Mouse (Mus musculus): ENCODE data around the gene Xrcc3.
A peak's percentile ranks its signal among the peaks of the same experiment; 100 is the strongest.

Xrcc3 gene

DNA sequence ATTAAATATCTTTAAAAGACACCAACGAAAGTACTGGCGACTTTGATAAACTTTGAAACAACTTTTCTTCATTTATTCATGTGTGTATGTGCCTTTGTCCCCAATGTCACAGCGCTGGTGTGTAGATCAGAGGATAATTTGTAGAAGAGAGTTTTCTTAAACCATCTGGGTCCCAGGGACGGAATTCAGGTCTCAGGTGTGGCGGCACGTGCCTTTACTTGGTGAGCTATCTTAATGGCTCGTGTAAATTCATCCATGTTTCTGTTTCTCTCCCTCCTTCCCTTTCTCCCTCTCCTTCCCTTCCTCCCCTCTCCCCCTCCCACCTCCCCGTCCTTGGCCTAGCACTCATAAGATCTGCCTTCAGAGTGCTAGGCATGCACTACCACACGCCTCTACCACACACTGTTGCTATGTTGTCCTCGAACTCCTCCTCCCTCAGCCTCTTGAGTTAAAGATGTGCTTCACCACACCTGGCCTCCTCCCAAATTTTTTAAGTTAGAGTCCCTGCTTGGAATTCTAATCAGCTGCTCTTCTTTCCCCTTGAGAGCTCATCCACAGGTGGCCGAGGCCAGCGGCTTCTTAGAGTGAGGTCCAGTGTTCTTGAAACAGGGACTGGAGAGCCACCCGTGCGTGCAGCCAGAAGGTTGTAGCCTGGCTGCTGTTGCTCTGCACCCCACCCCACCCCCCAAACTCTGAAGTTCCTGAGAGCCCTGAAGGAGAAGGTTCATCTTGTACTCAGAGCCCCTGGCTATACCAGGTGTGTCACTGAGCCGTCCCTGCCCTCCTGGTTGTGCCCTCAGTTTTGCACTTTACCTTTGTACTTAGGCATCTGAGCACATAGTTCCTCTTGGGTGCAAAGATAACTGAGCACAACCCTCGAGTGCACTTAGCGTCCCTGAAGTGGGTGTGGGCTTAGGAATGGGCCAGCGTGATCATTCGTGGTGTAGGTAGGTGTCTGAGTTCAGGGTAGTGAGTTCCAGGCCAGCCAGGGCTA, 1.4 kb upstream of the Xrcc3 start:
- DNase-seq (ENCODE audit: low read depth, low spot score) = no peak

DNA sequence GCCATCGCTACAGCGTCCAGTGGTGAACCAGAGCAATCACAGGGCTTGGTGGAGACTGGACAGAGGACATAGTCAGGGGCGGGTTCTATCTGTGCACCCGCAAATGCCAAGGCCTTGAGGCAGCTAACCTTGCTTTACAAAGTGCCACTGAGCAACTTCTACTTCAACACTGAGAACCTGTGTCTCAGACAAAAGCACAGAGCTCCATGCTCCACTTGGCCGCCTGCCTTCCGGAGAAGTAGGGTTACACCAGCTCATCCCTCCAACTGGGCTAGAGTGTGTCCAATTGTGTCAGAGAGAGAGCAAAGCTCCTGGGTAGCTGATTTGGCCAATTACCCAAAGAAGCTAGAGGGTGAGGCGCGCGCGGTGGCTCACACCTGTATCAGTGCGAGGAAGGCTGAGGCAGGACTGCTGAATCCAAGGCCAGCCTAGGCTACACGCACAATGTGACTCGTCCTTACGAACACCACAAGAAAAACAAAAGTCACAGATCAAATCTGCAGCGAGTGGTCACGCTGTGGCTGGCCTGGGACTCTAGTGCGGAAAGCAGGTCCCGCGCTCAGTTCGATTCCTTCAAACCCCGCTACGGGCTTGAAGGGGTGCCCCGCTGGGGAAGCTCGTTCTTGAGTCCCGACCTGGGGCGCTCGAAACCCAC, 435 bp downstream of the Xrcc3 start:
- DNase-seq (ENCODE audit: low read depth, low spot score) = no peak

DNA sequence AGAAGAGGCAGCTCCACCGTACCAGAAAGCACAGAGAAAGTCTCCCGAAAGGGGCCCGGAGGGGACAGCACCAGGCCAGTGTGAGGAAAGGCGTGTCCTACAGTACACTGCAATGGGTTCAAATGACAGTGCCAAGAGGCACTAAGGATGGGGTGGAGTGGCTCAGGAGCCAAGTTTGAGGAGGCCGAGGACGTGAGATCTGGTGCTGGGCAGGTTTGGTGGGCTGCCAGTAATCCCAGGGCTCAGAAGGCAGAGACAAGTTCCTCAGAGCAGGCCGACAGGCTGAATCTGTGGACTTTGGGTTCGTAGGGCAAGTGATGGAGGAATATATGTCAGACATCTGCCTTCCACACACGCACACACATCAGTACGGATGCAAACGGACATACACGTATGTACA, 1.1 kb downstream of the Xrcc3 start:
- no peak for DNase-seq (ENCODE audit: low read depth, low spot score)

DNA sequence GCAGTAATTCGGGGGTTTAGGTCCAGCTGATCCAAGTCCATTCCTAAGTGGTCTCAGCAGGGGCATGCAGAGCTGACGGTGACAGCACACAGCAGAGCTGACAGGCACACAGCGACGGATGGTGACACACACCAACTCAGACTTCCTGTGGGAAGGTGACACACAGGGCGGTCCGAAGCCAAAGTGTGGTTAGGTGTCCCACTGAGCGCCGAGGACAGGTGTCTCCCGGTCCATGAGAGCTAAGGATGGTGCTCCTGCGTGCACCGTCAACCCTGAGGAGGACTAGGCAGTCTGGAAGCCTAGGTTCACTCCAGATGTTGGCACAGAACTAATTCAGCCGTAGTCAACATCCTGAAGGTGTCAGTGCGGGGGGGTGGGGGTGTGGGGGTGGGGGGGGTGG, 1.6 kb downstream of the Xrcc3 start:
- DNase-seq (ENCODE audit: low read depth, low spot score) = no peak

DNA sequence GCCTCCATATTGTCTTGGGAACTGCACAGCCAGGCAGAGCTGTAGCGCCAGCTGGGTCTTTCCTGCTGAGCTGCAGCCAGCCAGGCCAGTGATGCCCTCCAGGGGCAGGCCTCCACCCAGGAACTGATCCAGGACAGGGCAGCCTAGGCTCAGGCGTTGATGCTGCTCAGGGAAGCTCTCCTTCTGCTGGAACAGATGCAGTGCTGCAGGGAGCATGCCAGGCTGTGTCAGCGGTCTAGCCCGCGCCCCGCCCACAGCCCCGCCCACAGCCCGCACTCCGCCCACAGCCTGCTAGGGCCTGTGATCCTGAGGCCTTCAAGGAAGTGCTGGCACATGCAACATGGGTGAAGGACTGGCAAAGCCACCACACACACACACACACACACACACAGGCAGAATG, 3.9 kb downstream of the Xrcc3 start:
- DNase-seq (ENCODE audit: low read depth, low spot score) = peak; percentile 43

DNA sequence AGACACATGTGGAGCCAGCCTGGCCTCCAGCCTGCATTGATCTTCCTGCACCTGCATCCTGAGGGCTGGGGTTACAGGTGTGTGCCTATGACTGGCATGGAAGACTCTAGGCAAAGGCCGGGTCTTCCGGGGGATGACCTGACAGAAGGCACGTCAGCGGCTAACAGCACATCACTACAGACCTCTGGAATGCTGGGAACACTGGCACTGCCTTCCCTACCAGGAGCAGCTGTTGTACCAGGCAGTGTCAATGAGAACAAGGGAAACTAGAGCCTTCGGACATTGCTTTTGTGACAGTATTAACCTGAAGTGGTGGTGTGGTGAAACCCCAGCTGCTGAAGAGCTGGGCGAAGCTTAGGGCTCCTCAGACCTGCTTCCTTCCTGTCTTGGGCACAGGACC, 4.9 kb downstream of the Xrcc3 start:
- no peak for DNase-seq (ENCODE audit: low read depth, low spot score)

DNA sequence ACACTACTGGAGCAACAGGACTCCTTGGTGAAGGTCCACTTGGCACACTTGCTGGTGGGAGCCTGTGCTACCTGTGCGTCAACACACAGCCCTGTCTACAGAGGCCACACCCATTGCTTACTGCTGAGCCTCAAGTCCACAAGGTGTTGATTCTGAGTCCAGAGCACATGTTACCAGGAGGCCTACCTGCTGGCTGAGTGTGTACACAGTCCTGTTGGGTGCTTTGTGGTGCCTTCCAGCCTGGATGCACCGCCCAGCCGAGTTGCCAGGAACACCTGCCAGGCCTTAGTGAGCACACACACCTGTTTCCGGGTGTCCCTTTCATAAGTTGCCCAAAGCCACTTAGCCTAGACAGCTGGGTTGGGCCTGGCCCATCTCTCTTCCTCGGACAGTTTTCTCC, 10.1 kb downstream of the Xrcc3 start:
- DNase-seq (ENCODE audit: low read depth, low spot score) = no peak

DNA sequence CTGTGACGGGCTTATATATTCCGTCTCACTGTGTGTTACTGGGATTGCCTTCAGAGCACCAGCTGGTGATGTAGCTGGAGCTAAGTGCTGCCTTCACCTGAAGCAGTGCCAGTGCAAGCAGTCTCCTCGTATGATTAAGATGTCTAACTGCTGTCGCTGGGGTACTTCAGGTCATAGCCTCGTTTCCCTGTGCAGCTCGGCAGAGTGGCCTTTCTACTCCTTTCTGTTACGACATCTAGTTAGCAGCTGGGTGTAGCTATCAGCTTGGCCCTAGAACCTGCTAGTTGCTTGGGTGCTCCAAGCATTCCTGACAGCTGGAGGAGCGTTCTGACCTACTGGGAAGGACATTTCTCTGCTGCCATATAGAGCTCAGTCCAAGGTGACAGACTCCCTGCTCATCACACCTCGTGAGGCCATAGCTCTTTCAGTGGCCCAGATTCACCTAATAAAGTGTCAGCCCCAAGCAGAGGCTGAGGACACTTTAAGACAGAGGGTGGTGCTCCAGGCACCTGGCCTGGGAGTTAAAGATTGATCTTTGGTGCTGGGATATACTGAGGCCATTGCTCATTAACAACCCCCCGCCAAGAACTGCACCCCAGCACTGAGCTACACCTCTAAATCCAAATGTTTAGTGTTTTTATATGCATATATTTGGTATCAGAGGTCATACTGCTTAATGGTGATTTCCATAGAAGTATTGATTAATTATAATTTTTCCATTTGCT, 13.1 kb downstream of the Xrcc3 start:
- no peak for DNase-seq (ENCODE audit: low read depth, low spot score)

DNA sequence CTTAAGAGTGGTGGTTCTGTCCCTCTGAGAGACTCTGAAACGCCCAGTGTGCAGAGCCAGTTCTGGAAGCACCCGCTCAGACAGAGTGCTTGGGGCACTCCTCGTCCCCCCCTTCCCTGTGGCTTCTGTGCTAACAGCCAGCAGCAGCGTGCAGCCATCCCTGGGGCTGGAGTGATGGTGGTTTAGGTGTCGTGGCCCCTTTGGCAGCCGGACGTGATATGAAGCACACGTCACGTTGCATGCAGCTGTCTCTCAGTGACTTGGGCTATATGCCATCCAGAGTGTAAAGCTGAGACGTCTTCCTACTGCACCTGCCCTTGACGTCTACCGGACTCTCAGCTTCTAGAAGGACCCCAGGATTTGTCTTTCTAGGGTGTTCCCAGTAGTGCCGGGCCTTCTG, 15.2 kb downstream of the Xrcc3 start:
- no peak for DNase-seq (ENCODE audit: low read depth, low spot score)

DNA sequence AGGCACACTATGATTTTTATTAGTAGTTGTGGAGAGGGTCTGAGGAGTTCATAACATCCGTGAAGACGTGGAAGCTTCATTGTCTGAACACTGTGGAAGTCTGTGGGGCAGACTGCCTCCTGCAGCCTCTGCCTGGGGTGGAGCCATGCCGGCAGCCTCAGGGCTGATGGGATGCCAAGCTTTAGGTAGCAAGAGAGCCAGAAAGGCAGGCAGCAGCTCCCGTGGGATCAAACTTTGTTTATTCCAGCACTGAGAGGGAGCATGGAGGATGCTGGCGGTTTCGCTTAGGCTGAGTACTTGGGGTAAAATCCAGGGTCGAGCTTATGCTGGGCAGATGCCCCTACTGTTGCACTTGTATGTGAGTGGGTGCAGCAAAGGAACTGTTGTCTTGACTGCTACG, 16.4 kb downstream of the Xrcc3 start:
- DNase-seq (ENCODE audit: low read depth, low spot score) = no peak

DNA sequence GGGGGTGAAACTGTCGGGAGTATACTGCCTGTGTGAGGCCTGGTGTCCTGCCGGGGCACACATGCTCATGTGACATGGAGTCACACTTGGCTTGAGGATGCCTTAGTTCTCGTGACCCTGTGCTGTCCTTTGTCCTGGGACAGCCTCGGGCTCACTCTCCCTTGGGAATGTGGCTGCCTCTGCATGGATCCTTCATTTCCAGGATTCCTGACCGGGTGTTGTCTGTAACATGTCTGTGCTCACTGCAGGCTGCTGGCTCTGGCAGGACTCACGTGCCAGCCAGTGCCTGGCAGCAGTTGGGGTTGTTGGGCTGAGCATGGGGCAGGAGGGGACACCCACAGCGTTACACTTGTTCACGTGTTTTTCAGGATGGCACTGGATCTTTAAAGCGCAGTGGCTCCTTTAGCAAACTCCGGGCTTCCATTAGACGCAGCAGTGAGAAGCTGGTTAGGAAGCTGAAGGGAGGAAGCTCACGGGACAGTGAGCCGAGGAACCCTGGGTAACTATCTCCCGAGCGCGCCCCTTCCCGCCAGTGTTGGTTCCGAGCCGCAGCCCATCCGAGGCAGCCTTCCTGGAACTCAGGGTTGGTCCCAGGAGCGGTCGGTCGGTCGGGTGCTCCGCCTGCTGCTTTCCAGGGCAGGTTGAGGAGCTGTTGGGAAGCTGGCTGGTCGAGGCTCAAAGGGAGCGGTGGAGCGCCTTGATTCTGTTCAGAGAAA, 18.3 kb downstream of the Xrcc3 start:
- no peak for DNase-seq (ENCODE audit: low read depth, low spot score)

DNA sequence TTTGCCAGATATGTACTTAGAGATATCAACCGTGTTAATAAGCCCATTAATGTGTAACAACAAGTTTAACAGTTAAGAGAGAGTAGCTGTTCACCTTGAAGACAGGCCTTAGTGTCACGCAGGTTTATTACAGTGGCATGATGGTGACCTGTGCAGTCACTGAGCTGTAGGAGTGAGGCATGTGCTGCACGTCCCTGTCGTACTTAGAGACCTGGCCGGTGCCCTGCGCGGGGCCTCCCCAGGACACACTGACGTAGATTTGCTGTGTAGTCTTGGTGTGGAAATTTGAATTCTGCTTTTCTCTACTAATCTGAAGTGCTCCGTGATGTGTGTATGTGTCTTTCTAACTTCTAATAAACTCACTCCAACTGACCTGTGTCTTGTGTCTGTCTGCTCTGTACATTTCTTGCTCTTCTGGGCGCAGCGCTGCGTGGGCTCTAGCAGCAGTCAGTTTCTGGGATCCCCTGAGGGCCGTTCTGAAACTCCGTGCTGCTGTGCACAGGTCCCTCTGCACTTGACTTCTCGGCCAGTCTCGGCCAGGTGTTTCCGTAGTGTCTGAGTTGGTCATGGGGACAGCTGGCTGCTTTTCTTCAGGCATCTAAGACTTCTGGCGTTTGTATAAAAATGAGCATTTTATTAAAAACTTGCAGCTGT, 19.0 kb downstream of the Xrcc3 start:
- no peak for DNase-seq (ENCODE audit: low read depth, low spot score)

DNA sequence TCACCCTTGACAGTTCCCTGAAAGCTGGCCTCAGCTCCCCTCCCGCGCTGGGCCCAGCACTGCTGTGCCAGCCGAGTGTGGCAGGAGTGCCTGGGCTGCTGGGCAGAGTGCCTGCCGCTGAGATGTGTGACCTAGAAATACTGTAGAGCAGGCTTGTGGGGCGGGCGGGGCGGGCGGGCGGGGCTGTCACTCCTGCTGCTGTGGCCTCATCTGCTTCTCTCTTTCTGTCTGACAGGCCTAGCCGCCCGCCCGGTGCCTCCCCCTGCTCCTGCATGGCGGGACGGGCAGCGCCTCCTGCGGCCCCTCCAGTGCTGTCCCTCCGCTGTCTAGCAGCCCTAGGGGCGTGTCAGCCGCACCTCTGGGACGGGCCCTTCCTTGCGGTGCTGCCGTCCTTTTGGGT, 19.6 kb downstream of the Xrcc3 start:
- DNase-seq (ENCODE audit: low read depth, low spot score) = no peak

DNA sequence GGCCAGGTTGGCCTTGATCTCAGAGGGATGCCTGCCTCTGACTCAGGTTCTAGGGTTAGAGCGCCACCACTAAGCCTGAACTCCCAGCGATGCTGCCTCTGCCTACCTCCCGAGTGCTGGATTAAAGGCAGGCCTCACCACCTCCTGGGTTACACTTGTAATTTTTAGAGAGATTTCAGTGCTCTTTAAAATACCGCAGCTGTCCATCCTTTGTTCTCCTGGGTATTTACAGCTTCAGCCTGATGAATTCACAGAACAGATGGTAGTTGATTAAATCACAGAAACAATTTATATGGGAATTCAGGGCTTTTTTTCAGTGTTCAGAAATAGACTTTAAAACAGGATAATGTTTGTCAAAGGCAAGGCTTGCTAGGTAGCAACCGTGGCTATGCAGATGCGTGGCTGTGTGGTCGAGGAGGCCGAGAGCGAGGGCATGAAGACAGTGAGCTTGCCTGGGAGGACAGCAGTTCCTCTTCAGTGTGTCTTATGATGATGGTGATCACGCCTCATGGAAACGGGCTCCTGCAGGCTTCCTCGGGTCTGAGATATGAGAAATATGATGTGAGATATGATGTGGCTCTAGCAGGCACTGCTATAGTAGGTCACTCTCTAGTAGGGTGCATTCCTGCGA, 22.1 kb downstream of the Xrcc3 start:
- DNase-seq (ENCODE audit: low read depth, low spot score) = no peak

DNA sequence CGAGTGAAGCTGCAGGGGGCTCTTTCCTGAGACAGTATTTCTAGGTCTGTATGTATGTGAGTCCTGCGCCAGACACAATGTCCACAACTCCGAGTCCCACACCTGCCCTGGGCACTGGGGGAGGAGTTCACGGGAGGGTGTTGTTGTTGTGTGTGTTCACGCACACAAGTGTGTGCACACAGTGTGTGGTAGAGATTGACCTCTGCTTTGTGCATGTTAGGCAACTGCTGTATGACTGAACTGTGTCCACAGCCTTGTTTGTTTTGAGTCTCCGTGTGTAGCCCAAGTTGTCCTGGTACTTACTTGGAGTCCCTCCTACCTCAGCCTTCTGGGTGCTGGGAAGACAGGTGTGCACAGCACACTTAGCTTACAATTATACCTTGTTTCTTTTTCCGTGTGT, 23.0 kb downstream of the Xrcc3 start:
- DNase-seq (ENCODE audit: low read depth, low spot score) = no peak

DNA sequence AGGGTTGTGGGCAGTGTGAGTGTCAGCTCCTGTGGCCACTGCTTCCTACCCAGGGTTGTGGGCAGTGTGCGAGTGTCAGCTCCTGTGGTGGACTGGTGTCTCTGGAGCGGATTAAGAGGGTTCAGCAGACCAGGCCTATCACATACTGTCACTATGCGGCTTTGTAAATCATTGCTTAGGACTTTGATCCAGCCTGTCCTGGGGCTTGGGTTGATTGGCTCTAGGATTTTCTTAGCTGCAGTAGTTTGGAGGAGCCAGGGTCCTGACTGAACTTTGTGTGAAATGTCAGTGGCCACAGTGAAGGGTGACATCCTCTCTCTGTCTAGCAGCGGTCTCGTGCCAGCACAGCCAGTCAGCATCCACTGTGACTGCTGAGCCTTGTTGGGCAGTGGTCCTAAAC, 23.6 kb downstream of the Xrcc3 start:
- DNase-seq (ENCODE audit: low read depth, low spot score) = no peak

DNA sequence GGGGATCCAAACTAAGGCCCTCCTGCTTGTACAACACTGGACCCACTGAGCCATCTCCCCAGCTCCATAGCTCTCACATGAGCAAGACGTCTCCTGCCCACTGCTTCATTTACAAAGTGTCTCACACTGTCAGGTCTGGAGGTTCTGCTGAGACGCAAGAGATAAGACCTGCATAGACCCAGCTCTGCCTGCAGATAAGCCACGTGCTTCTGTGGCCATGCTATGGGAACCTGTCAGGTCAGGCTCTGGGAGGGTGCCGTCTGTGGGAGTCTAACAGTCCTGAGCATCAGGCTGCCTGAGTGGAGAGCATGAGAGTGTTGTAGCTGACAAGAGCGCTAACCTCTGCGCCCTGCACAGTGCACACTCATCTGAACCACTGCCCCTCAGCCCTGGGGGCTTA, 26.7 kb downstream of the Xrcc3 start:
- no peak for DNase-seq (ENCODE audit: low read depth, low spot score)

DNA sequence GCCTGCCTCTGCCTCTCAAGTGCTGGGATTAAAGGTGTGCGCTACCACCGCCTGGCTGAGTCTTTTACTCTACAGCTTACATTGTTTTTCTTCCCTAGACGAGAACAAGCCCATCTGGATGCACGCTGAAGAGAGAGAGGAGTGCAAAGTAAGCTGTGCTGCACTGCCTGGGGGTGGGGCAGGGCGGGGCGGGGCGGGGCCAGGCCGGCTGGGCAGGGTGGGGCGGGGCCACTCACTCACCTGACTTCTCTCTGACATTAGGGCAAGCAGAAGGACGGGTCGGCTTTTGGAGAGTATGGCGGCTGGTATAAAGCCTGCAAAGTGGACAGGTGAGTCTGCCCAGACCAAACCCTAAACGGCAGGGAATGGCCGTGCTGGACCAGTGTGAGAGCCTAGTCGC, 28.5 kb downstream of the Xrcc3 start:
- DNase-seq (ENCODE audit: low read depth, low spot score) = no peak

DNA sequence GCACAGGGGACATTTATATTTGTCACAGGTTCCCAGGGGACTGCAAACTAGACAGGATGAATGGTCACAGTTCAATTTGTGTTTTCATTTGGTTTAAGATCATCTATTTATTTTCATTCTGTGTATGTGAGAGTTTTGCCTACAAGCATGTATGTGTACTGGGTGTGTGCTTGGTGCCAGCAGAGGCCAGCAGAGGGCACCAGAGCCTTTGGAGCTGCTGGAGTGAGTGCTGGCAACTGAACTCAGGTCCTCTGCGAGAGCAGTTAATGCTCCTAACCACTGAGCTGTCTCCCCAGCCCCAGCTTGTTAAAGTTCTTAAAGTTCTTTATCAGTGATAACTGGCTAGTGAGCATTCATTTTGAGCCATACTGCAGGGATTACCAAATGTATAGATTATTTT, 34.1 kb downstream of the Xrcc3 start:
- no peak for DNase-seq (ENCODE audit: low read depth, low spot score)

DNA sequence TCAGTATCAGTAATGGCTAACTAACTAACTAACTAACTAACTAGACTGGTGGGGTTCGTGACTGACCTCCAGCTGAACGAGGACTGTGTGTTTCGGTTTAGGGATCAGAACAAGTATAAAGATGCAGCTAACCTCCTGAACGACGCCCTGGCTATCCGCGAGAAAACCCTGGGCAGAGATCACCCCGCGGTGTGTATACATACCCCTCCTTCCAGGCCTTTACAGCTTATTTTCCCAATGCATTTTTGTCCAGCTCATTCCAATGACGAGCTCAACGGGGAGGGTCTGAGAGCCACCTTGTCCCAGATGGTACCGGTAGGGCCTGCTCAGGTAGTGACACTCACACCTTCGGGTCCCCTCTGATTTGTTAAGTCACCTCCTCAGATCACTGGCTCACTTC, 35.8 kb downstream of the Xrcc3 start:
- no peak for DNase-seq (ENCODE audit: low read depth, low spot score)

DNA sequence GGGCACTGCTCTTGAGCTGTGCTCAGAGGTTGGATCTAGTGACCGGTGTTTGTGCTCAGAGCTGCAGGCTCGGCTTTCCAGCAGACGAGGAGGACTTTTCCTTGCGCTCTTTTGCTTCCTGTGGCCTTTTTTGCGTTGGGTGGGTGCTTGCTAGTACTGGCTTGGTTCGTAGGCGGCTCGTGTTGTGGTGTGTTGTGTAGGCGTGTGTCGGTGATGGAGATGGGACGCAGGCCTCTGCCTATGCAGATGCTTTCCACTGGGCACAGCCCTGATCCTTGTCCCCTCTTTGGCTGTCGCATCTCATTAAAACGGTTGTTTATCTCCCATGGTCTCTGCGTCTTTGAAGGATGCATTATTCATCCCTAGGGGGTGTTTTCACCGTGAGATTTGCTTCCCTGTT, 38.8 kb downstream of the Xrcc3 start:
- no peak for DNase-seq (ENCODE audit: low read depth, low spot score)
